Mouse (Mus musculus): ENCODE data around the gene Shprh. TPM values are rescaled to one million over a fixed set of nuclear protein-coding genes. Genes with fewer than 3 reads are reported as not detected.
"Not testable (repeated sequence)": the region's sequence is repeated elsewhere in the genome, so short reads cannot be mapped to it uniquely, and the experiment has no call there.

Shprh gene
- polyA plus RNA-seq, 1 experiment from 2014 or later = 35.7 TPM

DNA sequence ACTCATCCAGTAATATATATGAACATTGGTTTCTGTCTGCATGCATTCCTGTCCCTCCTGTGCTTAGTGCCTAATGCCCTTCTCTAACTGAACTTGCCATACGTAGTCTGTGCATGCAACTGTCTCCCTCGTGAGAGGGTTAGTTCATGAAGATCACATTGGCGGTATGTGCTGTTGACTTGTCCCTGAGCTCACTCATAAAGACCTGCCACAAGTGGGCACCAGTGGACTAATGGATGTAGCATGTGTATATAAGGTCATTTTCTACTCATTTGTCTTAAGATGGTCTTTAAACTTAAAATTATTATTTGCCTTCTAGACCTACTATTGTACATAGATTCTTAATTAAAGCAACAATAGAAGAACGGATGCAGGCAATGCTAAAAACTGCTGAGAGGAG lies 62.8 kb downstream of the Shprh start:
- no peak overlapping the region for H3K9ac ChIP-seq (replicated peaks; ENCODE audit: low read depth, low read length)
- no peaks in the 10 kb centered on the region for H3K4me1 ChIP-seq (ENCODE audit: control insufficient read depth, insufficient read depth, low read length)
- no peaks in the 10 kb centered on the region for H3K9me3 ChIP-seq (ENCODE audit: control insufficient read depth, low read length)
- H3K4me2 ChIP-seq (ENCODE audit: low read depth, low read length) = no peak overlapping the region
- no peak for ATAC-seq (ENCODE audit: low read depth)
- no peak overlapping the region for H3K4me3 ChIP-seq (ENCODE audit: low read depth, low read length)
- no peak overlapping the region for H3K27ac ChIP-seq (ENCODE audit: low read depth, low read length)
- no peaks in the 10 kb centered on the region for H3K27me3 ChIP-seq (ENCODE audit: control insufficient read depth, insufficient read depth, low read length)
- 89% methylated on average over 4 of the region's 4 CpGs for WGBS
- peaks cover 27% of the 10 kb centered on the region; the same call in 1 of the 2 replicates for H3K36me3 ChIP-seq (ENCODE audit: control insufficient read depth, insufficient read depth, low read length)

DNA sequence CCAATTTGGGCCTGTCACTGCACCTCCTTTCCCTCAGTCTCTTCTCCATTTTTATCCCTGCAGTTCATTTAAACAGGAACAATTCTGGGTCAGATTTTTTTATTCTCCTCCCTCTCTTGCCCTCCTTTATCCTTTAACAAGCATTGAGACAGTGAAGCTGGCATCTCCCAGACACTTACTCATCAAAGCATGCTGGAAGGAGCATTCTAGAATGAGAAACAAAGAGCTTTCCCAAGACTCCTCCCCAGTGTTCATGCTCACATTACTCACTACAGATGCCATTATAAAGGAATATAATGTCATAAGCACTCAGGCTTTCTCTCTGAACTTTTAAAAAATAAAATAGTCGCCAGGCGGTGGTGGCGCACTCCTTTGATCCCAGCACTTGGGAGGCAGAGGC lies 77.2 kb downstream of the Shprh start:
- WGBS = 88% methylated on average over 3 of the region's 3 CpGs
- H3K27me3 ChIP-seq (ENCODE audit: control insufficient read depth, insufficient read depth, low read length) = no peaks in the 10 kb centered on the region
- no peaks in the 10 kb centered on the region for H3K4me1 ChIP-seq (ENCODE audit: control insufficient read depth, insufficient read depth, low read length)
- H3K36me3 ChIP-seq (ENCODE audit: control insufficient read depth, insufficient read depth, low read length) = no peaks in the 10 kb centered on the region
- H3K27ac ChIP-seq (ENCODE audit: low read depth, low read length) = no peak overlapping the region
- no peak overlapping the region for H3K4me3 ChIP-seq (ENCODE audit: low read depth, low read length)
- no peak overlapping the region for H3K4me2 ChIP-seq (ENCODE audit: low read depth, low read length)
- no peak for ATAC-seq (ENCODE audit: low read depth)
- H3K9me3 ChIP-seq (ENCODE audit: control insufficient read depth, low read length) = no peaks in the 10 kb centered on the region
- H3K9ac ChIP-seq (replicated peaks; ENCODE audit: low read depth, low read length) = no peak overlapping the region

DNA sequence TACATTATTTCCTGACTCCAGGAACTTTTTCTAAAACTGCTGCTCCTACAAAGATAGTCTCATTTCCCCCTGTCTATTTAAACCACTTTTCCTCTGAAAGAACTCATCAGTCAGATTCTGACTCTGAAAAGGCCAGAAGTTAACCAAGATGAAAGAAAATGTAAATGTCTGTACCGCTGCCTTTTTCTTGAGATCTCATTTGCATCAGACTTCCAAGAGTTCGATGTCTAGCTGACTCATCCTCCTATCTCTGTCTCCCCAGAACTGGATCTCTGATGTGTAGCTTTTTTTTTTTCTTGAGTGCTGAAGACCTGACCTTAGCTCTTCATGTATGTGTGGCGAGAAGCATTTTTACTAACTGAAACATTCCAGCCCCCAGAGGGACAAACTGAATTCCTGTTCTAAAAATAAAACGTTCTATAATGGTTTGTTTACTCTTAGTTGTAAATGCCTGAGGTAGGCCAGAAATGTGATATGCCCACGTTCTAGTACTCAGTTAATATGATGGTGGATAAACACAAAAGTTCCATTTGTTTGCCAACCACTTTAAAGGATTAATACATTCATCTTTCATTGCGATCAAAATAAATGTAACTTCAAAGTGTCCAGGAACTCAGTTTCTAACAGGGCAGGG lies 80.4 kb downstream of the Shprh start:
- Histone ChIP-seq H3K27me3 (ENCODE audit: control insufficient read depth, insufficient read depth, low read length) (no peaks in the 10 kb centered on the region), H3K9ac (replicated peaks; ENCODE audit: low read depth, low read length) (no peak overlapping the region), H3K4me1 (ENCODE audit: control insufficient read depth, insufficient read depth, low read length) (no peaks in the 10 kb centered on the region), H3K9me3 (ENCODE audit: control insufficient read depth, low read length) (no peaks in the 10 kb centered on the region), H3K27ac (ENCODE audit: low read depth, low read length) (no peak overlapping the region), H3K4me2 (ENCODE audit: low read depth, low read length) (no peak overlapping the region), H3K36me3 (ENCODE audit: control insufficient read depth, insufficient read depth, low read length) (no peaks in the 10 kb centered on the region), H3K4me3 (ENCODE audit: low read depth, low read length) (no peak overlapping the region)
- 54% methylated on average over 6 of the region's 6 CpGs for WGBS
- ATAC-seq (ENCODE audit: low read depth) = no peak

DNA sequence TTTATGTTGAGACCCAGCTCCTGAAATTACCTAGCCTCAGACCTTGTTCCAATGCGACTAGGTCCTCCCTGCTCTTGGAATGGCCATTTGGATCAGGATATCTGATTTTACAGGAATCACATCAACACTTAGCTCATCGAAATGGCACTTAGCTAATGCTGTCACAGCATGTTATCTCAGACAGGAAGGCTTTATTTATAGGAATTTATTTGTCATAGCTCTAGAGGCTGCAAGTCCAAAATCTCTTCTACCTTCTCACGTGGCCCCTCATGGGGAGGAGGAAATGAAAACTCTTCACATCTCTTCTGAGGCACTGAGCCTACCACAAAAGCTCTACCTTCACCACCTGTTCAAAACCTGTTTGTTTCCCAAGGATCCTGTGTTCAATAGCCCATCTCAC lies 84.0 kb downstream of the Shprh start:
- no peaks in the 10 kb centered on the region for H3K36me3 ChIP-seq (ENCODE audit: control insufficient read depth, insufficient read depth, low read length)
- no peak overlapping the region for H3K9ac ChIP-seq (replicated peaks; ENCODE audit: low read depth, low read length)
- WGBS = 80% methylated on average over 3 of the region's 3 CpGs
- no peak for ATAC-seq (ENCODE audit: low read depth)
- no peaks in the 10 kb centered on the region for H3K27me3 ChIP-seq (ENCODE audit: control insufficient read depth, insufficient read depth, low read length)
- H3K9me3 ChIP-seq (ENCODE audit: control insufficient read depth, low read length) = no peaks in the 10 kb centered on the region
- H3K4me1 ChIP-seq (ENCODE audit: control insufficient read depth, insufficient read depth, low read length) = no peaks in the 10 kb centered on the region
- H3K27ac ChIP-seq (ENCODE audit: low read depth, low read length) = no peak overlapping the region
- H3K4me3 ChIP-seq (ENCODE audit: low read depth, low read length) = no peak overlapping the region
- no peak overlapping the region for H3K4me2 ChIP-seq (ENCODE audit: low read depth, low read length)

DNA sequence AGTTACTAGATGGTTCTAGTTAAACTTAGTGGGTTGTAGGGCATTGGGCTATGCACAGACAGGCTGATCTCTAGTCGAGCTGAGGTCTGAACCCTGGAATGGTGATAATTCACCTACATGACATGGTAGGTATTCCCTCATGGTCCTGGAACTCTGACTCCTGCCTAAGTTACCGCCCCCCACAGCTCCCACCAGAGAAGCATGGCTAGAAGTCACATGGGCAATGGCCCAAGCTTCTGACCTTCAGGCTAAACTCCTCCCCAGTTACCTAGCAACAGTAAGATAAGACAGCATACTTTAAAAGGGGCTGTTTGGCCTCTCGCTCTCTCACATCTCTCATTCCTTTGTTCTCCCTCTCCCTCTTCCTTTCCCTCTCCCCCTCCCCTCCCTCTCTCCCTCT lies 93.8 kb downstream of the Shprh start:
- H3K4me1 ChIP-seq (ENCODE audit: control insufficient read depth, insufficient read depth, low read length); H3K4me3 ChIP-seq (ENCODE audit: low read depth, low read length); H3K9me3 ChIP-seq (ENCODE audit: control insufficient read depth, low read length); H3K27ac ChIP-seq (ENCODE audit: low read depth, low read length); H3K4me2 ChIP-seq (ENCODE audit: low read depth, low read length); H3K36me3 ChIP-seq (ENCODE audit: control insufficient read depth, insufficient read depth, low read length); H3K9ac ChIP-seq (replicated peaks; ENCODE audit: low read depth, low read length); ATAC-seq (ENCODE audit: low read depth); H3K27me3 ChIP-seq (ENCODE audit: control insufficient read depth, insufficient read depth, low read length): not testable (repeated sequence)
- WGBS = 60% methylated on average over 3 of the region's 3 CpGs

DNA sequence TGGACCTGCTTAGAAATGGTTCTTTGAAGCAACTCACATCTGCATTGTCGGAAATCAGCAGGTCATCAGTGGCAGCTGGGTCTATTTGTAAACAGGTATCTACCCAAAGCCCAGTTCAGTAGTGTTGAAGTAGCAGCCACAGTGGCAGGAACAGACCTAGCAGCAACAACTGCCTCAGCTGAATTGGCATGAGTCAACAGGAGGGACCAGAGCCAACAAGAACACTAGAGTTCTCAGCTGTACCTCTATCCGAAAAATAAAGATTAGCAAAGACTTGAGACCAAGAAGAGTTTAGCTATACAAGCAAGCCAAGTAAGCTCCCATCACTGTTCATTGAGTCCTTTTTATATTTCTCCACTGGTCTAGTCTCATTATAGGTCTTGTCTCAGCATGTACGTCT lies 99.0 kb downstream of the Shprh start:
- Histone ChIP-seq H3K27ac (ENCODE audit: low read depth, low read length) (no peak overlapping the region), H3K4me1 (ENCODE audit: control insufficient read depth, insufficient read depth, low read length) (no peaks in the 10 kb centered on the region), H3K4me2 (ENCODE audit: low read depth, low read length) (no peak overlapping the region), H3K4me3 (ENCODE audit: low read depth, low read length) (no peak overlapping the region), H3K36me3 (ENCODE audit: control insufficient read depth, insufficient read depth, low read length) (no peaks in the 10 kb centered on the region), H3K9me3 (ENCODE audit: control insufficient read depth, low read length) (no peaks in the 10 kb centered on the region), H3K9ac (replicated peaks; ENCODE audit: low read depth, low read length) (no peak overlapping the region), H3K27me3 (ENCODE audit: control insufficient read depth, insufficient read depth, low read length) (no peaks in the 10 kb centered on the region)
- ATAC-seq (ENCODE audit: low read depth) = no peak
- 92% methylated on average over 3 of the region's 3 CpGs for WGBS

DNA sequence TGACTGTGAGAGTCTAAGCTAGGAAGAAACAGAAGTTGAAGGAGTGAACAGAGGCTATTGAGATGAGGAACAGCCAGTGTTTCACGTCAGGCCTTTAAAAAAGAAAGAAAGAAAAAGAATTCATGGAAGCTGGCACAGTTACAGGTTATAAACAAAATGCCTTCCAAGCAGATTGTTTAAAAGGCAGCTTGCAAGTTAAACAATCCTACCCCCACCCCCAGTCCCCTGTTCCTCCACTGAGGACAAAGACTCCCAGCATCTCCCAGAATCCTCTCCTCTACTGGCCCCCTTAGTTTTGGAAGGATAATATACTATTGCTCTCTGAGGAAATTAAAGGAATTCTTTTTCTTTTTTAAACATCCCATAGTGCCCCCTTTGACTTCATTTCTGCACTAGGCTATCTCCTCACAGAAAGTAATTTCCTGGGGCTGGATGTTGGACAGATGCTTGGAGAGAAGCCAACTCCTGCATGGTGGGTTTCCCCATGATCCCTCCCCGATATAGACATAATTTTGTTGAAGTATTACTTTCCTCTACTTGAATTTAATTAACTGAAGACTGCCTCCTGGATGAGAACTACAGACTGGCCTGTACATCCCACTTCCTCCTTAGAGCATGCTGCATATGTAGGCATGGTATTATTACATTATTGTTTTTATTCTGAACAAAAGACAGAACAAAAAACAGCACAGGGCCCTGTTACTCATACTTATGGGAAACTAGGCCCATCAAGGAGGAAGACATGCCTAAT lies 101.2 kb downstream of the Shprh start:
- 31% methylated on average over 2 of the region's 2 CpGs for WGBS
- Histone ChIP-seq H3K4me2 (ENCODE audit: low read depth, low read length) (no peak overlapping the region), H3K4me3 (ENCODE audit: low read depth, low read length) (no peak overlapping the region), H3K27ac (ENCODE audit: low read depth, low read length) (no peak overlapping the region), H3K9ac (replicated peaks; ENCODE audit: low read depth, low read length) (no peak overlapping the region), H3K36me3 (ENCODE audit: control insufficient read depth, insufficient read depth, low read length) (no peaks in the 10 kb centered on the region), H3K27me3 (ENCODE audit: control insufficient read depth, insufficient read depth, low read length) (no peaks in the 10 kb centered on the region), H3K9me3 (ENCODE audit: control insufficient read depth, low read length) (no peaks in the 10 kb centered on the region), H3K4me1 (ENCODE audit: control insufficient read depth, insufficient read depth, low read length) (no peaks in the 10 kb centered on the region)
- peak; percentile 85 for ATAC-seq (ENCODE audit: low read depth)

DNA sequence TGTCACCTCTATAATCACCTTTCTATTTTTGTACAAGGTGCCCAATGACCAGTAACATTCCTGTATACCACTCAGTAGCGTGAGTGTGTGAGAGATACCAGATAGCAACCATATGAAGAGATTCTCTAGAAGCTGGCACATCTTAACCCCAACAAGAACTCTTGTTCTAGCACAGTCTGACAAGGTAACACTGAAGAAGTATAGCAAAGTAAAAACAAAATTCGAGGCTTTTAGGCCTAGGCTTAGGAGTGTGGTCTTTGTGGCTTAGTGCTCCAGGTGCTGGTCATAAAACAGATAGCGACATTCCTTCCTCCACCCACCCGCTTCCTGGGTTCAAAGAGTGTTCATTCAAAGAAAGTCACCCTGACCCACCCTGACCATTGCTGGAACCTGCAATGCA lies 104.4 kb downstream of the Shprh start:
- not testable (repeated sequence) for ATAC-seq (ENCODE audit: low read depth); H3K27me3 ChIP-seq (ENCODE audit: control insufficient read depth, insufficient read depth, low read length); H3K27ac ChIP-seq (ENCODE audit: low read depth, low read length); H3K4me2 ChIP-seq (ENCODE audit: low read depth, low read length); H3K9ac ChIP-seq (replicated peaks; ENCODE audit: low read depth, low read length); H3K36me3 ChIP-seq (ENCODE audit: control insufficient read depth, insufficient read depth, low read length); H3K9me3 ChIP-seq (ENCODE audit: control insufficient read depth, low read length); H3K4me3 ChIP-seq (ENCODE audit: low read depth, low read length); H3K4me1 ChIP-seq (ENCODE audit: control insufficient read depth, insufficient read depth, low read length)
- 72% methylated on average over 4 of the region's 4 CpGs for WGBS

DNA sequence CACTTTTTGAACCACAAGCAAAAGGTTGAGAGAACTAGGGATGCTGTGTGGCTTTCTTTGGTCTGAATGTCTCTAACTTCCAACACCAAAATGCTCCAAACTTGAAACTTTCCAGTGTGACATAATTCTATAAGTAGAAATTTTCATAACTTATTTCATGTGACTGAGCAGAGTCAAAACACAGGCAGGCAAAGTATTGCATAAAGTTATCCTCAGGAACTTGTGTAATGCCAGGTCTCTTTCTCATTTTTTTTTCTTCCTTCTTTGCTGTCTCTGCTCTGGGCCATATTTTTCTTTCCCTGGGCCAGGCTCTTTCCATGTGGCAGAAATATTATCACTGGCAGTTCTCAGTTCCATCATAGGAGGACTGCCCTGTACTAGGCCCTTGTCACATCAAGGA lies 110.9 kb downstream of the Shprh start:
- ATAC-seq (ENCODE audit: low read depth) = no peak
- Histone ChIP-seq H3K4me3 (ENCODE audit: low read depth, low read length) (no peak overlapping the region), H3K36me3 (ENCODE audit: control insufficient read depth, insufficient read depth, low read length) (no peaks in the 10 kb centered on the region), H3K9me3 (ENCODE audit: control insufficient read depth, low read length) (no peaks in the 10 kb centered on the region), H3K27ac (ENCODE audit: low read depth, low read length) (no peak overlapping the region), H3K9ac (replicated peaks; ENCODE audit: low read depth, low read length) (no peak overlapping the region), H3K4me1 (ENCODE audit: control insufficient read depth, insufficient read depth, low read length) (no peaks in the 10 kb centered on the region), H3K4me2 (ENCODE audit: low read depth, low read length) (no peak overlapping the region), H3K27me3 (ENCODE audit: control insufficient read depth, insufficient read depth, low read length) (no peaks in the 10 kb centered on the region)

Data from neural tube, embryonic 14.5 days (tissue).